Mouse (Mus musculus): ENCODE measurements around the gene Sp2.

Gene Sp2

DNA sequence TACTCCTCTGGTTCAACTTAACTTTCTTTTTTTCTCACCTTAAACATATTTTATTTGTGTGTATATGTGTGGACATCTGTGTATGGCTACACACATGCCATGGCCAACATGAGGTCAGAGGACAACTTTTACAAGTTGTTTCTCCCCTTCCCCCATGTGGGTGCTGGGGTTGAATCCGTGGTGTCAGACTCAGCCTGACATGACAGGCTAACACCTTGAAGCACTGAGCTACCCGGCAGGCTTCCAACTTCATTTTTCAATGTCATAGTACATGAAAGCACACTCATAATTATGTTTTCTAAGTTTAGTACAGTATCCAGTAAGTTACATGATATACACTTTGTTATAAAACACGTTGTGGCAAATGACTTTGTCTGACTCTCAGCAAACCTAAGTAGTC, 12.4 kb downstream of the Sp2 start:
- no peak for DNase-seq (ENCODE audit: low spot score)

DNA sequence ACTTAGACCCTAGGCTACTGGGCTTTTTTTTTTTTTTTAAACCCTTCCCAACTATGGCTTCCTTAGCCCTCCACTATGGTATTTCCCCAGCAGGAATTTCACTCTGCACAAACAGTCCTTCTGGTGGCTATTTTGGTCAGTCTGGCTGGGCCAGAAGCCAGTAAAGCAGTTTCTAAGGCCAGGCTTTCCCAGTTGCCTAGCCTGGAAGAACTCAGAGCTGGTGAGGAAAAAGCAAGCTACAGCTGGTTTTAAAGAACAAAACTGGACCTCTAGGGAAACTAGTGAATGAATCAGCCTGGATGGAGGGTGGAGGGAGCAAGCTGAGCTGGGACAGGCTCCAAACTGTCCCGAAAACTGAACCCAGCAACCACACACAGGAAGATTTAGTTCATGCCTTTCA, 13.0 kb downstream of the Sp2 start:
- no peak for DNase-seq (ENCODE audit: low spot score)

DNA sequence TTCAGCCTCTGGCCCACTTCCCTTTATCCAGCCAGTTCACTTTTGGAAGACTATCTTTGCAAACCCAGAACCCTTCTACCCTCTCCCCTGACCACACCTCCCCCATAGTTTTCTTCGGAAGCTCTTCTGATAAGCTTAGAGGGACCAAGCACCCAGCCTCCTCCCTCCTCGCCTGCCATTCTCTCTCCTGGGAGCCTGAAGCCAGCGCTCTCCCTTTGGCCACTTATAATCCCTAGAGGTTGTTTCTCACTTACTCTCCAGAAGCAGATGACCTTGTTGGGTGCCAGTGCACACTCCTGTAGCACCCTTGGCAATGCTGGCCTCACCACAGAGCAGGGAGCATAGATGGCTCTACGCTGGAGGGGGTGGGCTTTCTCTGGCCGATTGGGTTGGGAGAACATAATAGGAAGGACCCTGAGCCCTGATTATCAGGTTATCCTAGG, 13.5 kb downstream of the Sp2 start:
- no peak for DNase-seq (ENCODE audit: low spot score)

DNA sequence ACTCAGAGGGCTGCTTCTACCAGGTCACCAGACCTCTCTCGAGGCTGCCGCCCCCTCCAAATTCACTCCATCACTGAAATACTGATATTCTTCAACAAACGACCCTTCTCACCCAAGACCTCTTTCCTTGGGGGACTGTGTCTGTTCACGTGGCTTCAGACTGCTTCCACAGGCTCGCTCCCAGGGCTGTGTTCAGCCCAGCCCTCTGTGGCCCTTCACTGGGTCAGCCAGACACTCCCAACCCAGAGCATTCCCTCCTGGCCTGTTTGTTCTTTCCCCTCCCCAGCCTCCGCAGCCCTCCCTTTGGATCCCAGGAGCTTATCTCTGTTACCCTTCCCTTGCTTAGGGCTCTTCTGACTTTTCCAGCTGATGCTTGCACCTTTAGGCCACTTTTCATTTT, 14.3 kb downstream of the Sp2 start:
- no peak for DNase-seq (ENCODE audit: low spot score)

DNA sequence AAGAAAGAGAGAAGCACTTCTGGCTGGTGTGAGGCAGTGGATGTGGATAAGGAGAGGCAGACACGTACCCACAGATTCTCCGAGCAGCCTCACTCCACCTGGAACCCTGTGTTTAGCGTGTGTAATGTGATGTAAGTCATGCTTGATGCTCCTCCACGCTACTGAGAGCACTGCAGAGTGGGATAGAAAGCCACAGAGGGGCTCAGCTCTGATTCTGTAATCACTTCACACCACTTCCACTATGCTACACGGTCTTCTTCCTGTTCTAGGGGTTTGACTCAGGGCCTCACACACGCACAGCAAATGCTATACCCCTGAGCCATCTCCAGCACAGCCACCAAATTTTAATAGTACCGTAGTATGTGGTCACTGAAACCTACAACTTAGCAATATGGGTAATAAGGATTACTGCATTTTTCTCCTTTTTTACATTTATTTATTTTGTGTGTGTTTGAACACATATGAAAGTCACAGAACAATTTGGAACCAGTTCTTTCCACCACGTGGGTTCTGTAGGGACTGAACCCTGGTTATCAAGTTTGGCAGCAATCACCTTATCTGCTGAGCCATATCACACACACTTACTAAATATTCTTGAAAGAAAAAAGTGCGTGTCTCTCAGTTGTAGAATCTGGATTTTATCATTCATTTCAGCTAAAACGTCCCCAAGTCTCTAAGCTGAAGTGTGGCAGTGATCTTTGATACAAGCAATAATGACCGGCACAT, 15.1 kb downstream of the Sp2 start:
- no peak for DNase-seq (ENCODE audit: low spot score)

DNA sequence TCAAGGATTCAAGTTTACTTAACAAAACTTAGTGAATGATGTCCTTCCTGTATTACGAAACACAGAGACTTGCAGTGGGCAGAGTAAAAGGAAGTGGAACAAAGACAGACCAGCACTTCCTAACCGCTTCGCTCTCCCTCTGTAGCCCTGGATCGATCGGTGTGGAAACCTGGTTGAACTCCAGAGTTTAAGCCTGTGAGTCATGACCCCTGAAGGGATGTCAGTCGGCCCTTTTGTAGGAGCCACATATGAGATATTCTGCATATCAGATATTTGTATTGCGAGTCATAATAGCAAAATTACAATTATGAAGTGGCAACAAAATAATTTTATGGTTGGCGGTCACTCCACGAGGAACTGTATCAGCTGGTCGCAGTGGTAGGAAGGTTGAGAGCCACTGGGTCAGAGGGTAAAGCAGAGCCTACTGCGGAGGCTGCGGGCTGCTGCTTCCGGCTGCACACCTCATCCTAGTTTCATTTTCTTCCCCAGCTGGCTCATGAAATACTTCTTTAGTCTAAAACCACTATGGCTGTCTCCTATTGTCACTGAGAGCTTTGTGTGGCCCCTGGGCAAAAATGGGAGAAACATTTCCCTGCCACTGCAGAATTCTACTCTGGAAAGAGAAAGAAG, 15.7 kb downstream of the Sp2 start:
- no peak for DNase-seq (ENCODE audit: low spot score)

DNA sequence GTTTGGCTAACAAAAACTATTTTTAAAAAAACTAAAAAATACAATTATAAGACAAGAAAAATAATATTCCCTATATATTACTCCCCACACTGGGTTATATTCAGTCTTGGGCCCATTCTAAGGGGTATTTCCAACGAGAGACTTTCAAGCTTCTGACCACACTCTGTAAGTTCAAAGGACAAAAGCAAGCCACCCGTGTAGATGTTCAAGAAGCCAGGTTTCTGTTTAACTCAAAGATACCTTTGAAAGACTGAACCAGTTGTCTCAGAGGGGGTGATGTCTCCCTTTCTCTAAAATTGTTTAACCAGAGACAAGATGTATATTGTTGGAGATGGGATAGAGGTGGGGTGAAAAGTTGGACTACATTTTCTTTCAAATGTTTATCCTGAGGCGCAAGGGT, 16.6 kb downstream of the Sp2 start:
- DNase-seq (ENCODE audit: low spot score), result no peak

DNA sequence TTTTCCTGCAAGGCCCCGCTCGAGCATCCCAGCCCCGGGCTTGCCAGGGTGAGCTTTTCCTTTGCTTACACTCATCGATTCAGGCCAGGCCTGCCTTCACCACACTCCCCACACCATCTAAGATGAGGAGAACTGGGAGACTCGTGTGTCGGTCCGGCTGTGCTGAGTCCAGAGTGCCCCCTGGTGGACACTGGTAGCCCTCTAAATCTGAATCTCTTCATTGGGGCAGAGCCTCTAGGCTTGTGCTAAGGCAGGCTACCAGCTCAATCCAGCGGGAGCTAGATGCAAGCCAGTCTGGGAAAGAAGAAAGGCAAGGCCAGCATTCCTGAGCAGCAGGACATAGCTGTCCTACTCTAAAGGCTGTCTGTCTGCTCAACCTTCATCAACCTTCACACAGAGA, 19.2 kb downstream of the Sp2 start:
- peak; percentile 81 for DNase-seq (ENCODE audit: low spot score)

DNA sequence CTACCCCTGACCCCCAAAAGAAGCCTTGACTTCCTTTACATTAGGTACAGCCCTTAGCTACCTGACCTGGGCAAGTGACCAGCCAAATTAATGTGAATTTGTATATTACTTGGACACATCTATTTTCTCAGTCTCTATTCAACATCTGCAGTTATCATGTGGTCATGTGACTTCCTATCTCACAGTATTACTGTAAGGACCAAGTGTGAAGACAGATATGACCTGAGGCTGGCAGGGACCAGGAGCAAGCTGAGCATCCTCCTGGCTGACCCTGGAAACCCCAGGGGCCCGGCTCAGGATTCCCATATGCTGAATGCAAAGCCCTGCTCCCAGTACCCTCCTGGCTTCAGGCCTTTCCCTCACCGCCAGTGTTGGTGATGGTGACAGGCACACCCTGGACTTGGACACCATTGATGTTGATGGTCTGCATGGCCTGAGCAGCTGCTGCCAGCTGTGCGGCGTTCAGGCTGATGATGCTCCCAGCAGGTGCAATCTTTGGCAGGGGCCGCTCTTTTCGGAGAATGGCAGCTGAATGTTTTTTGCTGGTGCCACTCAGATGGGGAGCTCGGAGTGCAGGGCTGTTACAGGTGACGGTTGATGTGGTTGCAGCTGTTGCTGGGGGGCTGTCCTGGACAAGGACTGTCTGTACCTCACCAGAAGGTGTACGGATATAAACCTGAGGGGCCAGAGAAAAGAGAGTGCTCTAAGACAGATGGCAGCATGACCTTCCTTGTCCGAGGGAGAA, 25.5 kb downstream of the Sp2 start:
- DNase-seq (ENCODE audit: low spot score), result no peak

DNA sequence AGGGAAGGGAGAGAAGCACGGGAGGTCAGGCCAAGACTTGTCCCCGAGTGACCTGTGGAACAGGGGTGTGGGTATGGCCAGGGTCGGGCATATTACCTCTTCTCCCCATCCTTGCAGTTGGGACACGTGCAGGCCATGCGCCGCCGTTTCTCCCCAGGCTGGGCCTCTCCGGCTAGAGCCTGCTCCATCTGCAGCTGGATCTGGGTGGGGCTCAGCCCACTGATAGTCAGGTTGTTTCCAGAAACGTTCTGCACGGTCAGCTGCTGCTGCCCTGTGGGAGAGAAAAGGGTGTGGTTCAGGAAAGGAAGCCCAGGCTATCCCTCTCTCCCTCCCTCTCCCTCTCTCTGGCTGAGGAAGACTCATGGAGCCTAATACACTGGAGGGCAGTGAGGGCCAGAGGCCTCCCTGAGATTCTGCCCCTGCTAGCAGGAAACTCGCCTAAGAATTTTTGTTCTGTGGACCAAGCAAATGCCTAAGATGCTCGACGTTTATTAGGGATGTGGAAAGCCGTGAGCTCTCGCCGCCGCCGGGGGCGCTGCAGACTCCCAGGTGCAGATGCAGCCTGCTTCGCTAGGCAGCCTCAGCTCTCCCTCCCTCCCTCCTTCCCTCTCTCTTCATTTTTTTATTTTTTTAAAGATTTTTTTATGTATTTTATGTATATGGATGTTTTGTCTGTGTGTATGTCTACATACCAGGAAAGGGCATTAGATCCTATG, 26.6 kb downstream of the Sp2 start:
- no peak for DNase-seq (ENCODE audit: low spot score)

DNA sequence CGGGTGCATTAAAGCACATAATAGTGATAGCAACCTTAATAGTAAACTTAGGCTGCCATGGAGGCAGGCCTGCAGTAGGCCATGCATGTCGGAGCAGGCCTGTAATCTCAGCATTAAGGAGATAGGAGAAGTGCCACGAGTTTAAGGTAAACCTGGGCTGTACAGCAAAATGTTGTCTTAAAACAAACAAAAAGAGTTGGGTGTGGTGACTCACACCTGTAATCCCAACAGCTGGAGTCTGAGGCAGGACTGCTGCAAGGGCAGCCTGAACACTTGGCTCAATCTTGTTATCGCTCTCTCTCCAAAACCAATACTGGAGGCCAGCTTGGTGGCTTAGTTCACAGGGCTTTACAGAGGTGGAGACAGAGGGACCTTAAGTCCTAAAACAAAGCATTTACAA, 27.7 kb downstream of the Sp2 start:
- DNase-seq (ENCODE audit: low spot score), result no peak

DNA sequence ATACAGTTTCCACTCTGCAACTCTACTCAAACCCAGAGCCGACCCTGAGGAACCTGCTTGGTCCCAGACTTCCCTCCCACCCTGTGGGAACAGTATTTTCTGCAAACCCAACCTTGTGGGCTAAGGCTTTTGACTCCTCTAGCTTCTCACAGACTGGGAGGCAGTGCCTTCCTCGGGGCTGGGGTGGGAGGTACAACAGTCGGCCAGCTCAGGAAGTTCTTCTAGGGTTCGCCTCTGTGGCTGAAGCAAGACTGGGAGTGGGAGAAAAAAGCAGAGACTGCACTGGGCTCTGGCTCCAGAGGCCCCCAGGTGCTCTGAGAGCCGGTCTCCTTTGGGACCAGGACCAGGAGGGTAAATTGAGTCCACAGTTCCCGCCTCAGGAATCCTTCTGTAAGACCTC, 29.9 kb downstream of the Sp2 start:
- DNase-seq (ENCODE audit: low spot score), result no peak

DNA sequence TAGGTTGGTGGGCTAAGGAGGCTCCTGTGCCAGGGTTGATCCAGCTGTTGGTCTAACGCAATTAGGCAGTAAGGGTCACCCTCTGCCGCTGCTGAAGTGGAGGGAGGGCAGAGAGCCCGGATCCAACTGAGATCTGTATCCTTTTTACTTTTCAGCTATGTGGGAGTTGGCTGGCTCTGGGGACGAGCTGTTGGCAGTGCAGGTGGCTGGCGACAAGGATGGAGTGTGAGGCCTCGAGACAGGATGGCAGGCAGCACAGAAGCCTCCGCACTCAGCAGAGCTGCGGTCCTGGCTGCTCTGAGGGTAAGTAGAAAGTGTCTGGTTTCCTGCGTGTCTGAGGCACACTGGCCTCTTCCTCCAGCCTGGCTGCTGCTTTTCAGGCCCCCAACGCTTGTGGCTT, 30.3 kb downstream of the Sp2 start:
- no peak for DNase-seq (ENCODE audit: low spot score)

DNA sequence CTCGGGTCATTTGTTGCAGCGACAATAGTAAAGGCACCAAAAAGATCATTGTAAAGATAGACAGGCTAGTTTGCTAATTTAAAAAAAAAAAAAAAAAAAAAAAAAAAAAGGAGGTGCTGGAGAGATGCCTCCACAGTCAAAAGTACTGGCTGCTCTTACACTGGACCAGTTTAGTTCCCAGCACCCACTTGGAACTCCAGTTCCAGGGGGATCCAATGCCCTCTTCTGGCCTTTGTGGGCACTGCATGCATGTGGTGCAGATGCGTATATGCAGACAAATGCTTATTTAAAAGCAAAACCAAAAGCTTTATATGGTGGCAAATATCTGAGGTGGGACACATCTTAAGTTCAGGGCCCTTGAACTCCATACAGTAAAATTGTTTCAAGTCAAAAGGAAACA, 32.0 kb downstream of the Sp2 start:
- no peak for DNase-seq (ENCODE audit: low spot score)

DNA sequence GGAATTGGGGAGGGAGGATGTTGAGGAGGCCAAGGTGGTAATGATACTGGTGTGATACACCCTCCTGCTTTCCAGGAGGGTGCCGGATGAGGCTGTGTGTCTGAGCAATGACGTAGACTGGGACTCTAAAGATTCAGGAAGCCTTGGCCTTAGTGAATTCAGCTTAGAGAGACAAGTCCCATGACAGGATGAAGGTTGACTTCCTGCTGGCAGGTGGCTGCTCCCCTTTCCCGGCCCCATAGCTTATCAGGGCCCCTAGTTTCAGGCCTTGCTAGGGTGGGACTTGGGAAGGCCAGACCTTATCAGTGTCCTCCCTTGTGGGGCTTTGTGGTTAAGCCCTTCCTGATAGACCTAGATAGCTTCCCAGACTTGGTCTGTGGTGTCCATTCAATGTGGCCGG, 34.9 kb downstream of the Sp2 start:
- DNase-seq (ENCODE audit: low spot score), result no peak

DNA sequence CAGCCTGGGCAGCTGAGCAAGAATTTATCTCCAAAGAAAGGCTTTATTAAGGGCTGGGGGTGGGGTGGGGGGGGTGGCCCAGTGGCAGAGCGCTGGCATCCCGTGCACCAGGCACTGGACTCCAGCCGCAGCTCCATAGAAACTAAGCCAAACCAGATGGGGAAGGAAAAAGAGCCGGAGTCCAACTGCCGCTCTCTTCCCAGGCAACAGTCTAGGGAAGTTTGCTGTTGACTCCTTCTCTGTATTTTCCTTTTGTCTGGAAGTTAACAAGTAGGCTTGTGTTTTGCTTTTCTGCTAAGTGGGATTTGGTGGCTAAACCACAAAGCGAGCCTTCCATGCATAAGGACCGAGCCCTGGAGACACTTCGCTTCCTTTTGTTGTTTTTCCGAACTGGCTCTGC, 36.3 kb downstream of the Sp2 start:
- DNase-seq (ENCODE audit: low spot score), result no peak

DNA sequence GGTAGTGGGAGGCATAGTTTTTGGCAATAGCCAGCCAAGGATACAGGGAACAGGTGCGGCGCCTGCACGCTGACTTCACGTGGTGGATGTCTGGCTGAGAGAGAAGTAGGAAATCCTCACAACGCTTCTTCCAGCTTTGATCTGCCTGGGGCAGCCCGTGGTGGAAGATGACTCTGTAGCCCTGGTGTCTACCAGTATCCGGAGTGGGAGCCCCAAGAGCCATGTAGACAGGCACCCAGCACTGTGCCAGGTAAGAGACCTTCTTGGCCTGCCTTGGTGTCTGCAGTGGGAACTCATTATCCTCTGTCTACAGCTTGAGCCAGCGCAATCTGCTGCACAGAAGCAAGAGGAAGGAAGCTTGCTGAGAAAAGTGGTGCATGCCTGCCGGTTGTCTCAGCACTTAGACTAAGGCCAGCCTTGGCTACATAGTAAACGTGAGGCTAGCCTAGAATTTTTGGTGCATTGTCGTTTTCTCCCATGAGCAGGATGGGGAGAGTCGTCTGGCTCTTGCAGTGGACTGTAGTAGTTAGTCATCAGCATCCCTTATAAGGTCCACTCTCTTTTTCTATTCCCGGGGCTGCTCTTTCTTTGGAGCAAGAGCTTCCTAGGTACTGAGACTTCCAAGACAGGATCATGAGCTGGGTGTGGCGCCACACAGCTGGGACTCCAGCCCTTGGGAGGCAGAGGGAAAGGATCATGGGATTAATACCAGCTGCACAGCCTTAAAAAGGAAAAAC, 37.7 kb downstream of the Sp2 start:
- no peak for DNase-seq (ENCODE audit: low spot score)

DNA sequence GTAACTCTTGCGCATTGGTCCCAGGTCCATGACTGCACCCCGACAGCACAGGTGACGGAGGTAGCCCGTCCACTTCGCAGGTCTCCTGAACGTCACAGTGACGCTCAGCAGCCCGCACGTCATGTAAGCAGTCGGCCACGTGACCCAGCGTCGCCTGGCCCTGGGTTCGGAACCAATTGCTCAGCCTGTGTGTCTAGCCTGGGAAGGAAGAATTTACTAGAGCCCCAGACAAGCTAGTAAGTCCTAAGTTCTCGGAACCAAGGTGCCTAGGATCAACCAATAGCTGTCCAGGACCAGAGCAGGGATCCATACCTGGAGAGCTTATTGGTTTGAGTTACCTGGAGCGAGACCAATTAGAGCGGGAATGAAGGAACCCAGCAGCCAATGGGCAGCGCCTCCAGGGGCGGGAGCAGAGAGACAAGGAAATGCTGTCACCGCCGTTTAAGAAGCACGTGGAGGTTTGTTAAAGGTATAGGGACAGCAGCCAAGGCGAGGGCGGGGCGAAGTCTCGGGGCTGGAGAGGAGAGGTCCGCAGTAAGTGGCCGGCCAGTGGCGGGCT, 38.9 kb downstream of the Sp2 start, which contains the start of gene Pnpo:
Gene Pnpo, minus strand, starts transcription at position 241 of the 559 bp plus-strand sequence.
- peak; percentile 91 for DNase-seq (ENCODE audit: low spot score)

DNA sequence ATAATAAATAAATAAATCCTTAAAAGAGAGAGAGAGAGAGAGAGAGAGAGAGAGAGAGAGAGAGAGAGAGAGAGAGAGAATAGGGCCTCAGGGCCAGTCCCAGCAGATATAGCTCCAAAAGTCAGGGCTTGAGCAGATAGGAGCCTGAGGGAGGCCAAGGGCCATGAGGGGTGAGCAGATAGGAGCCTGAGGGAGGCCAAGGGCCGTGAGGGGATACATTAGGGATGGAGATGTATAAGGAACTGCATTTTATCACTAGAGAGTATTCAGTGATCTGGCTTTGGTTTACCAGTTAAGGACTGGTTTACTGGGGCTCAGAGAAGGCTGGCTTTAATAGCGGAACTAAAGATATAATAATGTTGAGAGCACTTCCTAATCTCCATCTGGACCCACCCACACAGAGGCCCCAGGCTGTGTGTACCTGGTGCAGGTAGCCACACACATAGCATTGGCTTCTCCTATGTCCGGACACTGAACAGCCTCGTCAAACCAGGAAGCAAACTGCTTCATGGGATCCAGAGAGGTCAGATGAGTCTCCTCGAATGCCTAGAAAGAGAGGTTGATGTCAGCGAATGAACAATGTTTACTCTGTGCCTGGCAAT, 40.7 kb downstream of the Sp2 start:
- DNase-seq (ENCODE audit: low spot score), result no peak

DNA sequence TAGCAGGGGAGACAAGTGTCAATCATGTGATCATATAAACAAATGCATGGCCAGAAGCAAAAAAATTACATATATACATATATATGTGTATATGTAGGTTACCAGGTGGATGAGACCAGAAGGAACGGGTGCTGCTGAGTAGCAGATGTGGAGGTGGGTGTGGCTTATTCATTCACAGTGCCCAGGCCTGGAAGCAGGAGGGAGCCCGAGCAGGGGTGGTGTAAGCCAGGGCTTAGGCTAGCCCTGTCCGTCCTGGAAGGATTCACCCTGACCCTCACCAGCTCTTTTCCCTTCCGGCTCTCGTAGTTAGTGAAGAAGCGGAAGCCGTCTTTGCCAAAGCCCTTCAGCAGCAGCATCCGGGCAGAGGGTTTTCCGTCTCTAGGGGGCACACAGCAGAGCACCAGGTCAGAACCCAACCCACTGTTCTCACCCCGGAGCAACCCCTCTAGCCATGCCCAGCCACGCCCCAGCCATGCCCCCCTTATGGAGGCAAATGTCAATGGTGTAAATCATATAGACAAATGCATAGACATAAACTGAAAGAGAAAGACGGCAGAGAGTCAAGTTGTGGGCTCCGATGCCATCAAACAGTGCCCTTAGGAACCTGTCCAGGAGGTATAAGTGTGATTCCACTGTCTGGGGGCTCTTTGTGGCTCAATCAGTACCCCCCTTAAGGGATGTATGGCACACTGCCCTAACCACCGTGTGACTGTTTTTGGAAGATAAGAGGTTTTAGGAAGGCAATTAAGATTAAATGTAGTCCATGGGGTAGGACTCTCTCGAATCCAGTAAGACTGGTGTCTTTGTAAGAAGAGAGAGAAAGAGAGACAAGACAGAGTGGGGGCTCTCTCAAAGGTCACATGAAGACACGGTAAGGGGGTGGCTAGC, 41.9 kb downstream of the Sp2 start:
- no peak for DNase-seq (ENCODE audit: low spot score)
